Mouse (Mus musculus): ENCODE measurements at regions not wholly inside any gene's neighbourhood (a gene's known extent, or its start where the extent isn't known, plus 50 kb on each side); places are given as distances from the start of the nearest gene placed in this dataset.

DNA sequence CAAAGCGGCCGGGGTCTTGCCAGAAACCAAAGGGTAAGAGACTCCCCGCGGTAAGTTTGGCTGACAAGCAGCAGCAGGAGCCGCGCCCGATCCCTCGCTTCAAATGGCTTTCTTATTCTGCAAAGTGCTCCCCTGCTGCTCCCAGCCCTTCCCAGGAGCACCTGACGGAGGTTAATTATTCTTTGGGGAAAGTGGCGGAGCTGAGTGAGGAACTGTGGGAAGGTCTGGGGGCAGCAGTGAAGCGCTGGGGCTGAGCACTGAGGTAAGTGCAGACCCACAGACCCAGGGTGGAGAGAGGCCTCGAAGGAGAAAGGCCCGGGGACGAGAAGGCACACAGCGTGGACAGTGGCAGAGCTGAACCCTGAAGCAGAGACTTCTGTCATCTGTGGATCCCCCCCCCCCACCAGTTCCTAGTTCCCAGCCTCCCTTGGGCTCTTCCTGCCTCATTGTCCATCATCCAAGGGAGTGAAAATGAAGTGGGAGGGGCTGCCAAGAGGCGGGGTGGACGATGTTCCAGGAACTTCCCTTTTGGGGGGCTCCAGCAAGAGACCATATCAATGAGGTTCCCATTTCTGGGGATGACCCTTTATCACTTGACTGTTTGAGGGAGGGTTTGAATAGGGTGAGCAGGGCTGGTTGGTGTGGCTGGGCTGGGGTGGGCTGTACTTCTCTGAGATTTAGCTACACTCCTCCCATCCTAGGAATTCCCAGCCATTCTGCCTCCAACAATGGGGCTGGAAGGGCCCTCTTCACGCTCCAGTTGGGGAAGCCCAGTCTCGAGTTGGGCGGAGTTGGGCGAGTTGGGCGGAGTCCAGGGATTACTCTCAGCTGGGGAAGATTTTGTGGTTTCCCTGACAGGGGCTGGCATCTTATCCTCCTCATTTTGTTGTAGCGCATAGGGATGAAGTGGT, 59.4 kb upstream of the Shb start:
- no peak for DNase-seq (ENCODE audit: low spot score in 2 of 2)

DNA sequence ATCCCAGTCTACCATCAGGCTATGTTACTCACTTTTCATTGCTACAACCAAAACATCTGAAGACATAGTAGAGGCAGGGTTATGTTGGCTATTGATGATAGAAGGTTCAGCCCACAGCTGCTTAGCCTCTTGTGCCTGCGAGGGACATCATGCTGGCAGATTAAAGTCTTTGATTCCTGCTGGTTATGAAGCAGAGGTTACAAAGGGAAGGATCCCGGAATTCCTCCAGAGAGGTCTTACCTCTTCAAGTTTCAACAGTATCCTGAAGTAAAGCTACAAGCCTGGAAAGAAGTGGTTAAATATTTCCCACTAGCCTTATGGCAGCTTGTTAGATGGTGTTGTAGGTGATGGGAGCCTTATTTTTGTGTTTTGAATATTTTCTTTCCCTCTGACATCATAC, 58.6 kb upstream of the Shb start:
- DNase-seq (ENCODE audit: low spot score in 2 of 2): no peak

DNA sequence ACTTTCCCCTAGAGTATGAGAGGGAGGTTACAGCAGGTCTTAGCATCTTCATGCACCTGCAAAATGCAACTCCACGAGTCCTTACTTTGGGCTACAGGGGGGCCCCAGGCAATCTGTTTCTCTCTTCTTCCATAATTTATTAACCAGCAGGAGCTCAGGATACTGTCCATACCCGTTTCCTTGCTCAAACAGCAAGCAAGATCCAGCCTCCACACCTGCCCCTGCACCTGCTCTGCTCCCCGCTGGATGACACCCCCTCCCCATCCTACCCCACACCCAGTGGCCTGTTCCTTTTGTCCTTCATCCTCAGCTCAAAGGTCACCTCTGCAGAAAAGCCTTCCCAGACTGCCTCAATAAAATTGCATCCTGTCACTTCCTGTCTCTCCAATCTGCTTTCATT, 56.1 kb upstream of the Shb start:
- no peak for DNase-seq (ENCODE audit: low spot score in 2 of 2)

DNA sequence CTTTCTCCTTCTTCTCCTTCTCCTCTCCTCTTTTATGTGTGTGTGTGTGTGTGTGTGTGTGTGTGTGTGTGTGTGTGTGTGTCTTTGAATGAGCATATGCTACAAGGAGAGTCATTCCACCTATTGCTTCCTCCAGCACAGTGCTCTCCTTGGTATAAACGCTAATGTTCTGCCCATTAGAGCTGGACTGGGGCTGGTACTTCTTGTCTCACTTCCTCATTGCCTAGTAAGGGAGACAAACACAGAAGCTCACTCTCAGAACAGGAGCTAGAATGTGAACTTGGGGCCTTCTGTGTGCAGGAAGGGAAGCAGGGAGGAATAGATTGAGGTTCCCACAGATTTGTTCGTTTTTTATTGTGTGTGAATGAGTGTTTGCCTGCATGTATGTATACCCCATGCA, 54.9 kb upstream of the Shb start:
- no peak for DNase-seq (ENCODE audit: low spot score in 2 of 2)

DNA sequence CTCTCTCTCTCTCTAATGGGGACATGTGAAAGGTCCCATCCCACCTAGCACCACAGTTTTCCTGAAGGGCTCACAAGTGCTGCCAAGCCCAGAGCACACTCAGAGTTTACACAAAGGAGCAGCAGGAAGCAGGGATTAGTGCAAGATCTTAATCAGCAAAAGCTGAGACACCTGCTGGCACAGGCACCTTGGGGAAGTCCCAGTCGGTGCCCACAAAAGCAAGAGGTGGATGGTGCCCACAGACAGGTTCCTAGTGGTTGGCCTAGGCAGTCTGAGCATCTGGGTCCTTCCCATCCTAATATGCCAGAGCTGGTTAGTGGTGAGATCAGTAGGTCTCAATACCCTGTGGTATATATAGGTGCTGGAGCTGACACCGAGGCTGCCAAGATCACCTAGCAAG, 54.0 kb upstream of the Shb start:
- DNase-seq (ENCODE audit: low spot score in 2 of 2): no peak

DNA sequence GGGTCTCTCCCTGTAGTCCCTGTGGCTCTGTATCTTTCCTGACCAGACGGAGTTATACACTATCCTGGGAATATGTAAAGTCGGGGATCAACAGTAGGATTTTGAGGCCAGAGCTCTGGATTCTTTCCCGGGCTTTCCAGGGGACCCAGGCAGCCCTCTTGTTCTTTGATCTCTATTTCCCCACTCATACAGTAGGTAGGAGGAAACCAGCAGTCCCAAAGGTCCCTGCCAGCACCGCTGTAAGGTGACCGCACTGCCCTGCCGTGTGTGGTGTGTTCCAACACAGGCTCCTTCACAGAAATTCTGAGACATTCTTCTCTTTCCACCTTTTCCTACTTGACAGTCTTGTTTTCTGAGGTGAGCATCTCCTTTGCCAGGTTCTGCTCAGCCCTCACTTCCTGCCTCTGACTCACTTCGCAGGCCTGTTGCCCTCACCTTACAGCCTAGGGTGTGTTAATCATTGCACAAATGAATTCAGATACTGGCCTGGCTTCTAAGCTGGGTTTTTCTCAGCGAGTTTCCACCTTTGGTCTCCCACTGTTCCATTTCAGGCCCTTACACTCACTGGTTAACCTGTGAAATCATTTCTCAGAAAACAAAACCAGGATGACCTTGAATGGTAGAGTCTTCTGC, 53.0 kb upstream of the Shb start:
- no peak for DNase-seq (ENCODE audit: low spot score in 2 of 2)

DNA sequence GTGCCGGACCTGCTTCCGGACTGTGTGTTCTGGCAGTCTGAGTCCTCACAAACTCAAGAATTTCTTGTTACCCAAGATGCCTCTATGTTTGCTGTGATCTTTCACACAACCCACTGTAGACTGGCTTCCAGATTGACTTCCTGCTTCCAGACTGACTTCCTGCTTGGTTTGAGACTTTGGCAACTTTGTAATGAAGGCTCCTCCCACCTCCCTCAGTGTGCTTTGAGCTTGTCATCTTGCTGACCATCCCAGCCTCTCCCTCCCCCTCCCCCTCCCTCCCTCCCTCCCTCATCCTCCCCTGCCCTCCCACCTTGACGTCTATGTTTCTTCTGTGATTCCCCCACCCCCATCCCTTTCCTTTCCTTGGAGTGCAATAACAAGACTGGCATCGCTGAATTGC, 51.7 kb upstream of the Shb start:
- DNase-seq (ENCODE audit: low spot score in 2 of 2): no peak

DNA sequence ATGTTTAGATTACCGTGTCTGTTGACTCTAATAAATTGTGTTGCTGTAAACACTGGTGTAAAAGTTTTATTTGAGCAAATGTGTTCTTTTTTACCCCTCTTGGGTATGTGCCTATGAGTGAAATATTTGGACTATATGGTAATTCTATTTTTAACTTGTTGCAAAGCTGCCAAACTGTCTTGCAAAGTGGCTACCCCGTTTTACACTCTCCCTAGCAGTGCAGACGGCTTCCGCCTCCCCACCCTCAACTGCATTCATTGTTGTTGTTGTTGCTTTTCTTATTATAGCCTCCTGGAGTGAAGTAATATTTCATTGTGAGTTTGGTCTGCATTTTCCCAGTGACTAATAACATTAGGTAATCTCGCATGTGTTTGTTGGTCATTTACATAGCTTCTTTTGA, 50.2 kb upstream of the Shb start:
- DNase-seq (ENCODE audit: low spot score in 2 of 2): no peak
